26 mouse cellular contexts compared by ENCODE assay signal in genomic region chr6:23873812-23874211, GRCm38 (mm10). TPM values are rescaled to one million over a fixed set of nuclear protein-coding genes. Genes with fewer than 3 reads are reported as not detected.
DNase-seq lines count a peak whose midpoint lies in the region; ATAC-seq and TF ChIP-seq lines count a peak whose summit lies in the region.
"Had no signal": no experiment of that assay in that cellular context is flagged by ENCODE, and none has a peak within 500 bp of the region (broad histone marks: within the 10 kb centered on the region; RNA-seq: fewer than 3 reads in every experiment).

No protein-coding gene starts in this region.

- intact Hi-C loops in heart, postnatal 36 days (cut with DNase I), result no loop called here

- no peak overlapping the region for H3K4me3 ChIP-seq in hindbrain, postnatal 0 days (ENCODE audit: low read length)
- no peak overlapping the region for H3K4me3 ChIP-seq in hindbrain, embryonic 14.5 days (replicated peaks; ENCODE audit: low read length)
- H3K4me3 ChIP-seq: embryonic facial prominence, embryonic 13.5 days; erythroblast, embryonic 14.5 days; heart, embryonic 10.5 days; heart, embryonic 15.5 days; hindbrain, embryonic 12.5 days; kidney, embryonic 15.5 days; midbrain, embryonic 15.5 days had no signal

- H3K36me3 ChIP-seq in hindbrain, postnatal 0 days (ENCODE audit: insufficient read depth, low read length), result no peaks in the 10 kb centered on the region
- no peaks in the 10 kb centered on the region for H3K36me3 ChIP-seq in hindbrain, embryonic 14.5 days (replicated peaks; ENCODE audit: control insufficient read depth, insufficient read depth)
- H3K36me3 ChIP-seq: embryonic facial prominence, embryonic 13.5 days; heart, embryonic 10.5 days; heart, embryonic 15.5 days; hindbrain, embryonic 12.5 days; kidney, embryonic 15.5 days; midbrain, embryonic 15.5 days had no signal

- H3K4me1 ChIP-seq in hindbrain, postnatal 0 days (ENCODE audit: insufficient read depth, low read length), result no peaks in the 10 kb centered on the region
- H3K4me1 ChIP-seq in hindbrain, embryonic 14.5 days (replicated peaks; ENCODE audit: control insufficient read depth, insufficient read depth, low read length), result no peaks in the 10 kb centered on the region
- H3K4me1 ChIP-seq: embryonic facial prominence, embryonic 13.5 days; heart, embryonic 10.5 days; heart, embryonic 15.5 days; hindbrain, embryonic 12.5 days; kidney, embryonic 15.5 days had no signal

- TF ChIP-seq CTCF in hindbrain, postnatal 0 days (IDR thresholded peaks at IDR 0.05; ENCODE audit: low read depth), result no peak

- peak; percentile 69 for DNase-seq in hindbrain, postnatal 0 days (ENCODE audit: low spot score)
- DNase-seq in hindbrain, embryonic 14.5 days (ENCODE audit: low spot score), result no peak
- peak; percentile 81 for DNase-seq in cerebellum, adult 11 months
- peak; percentile 85 for DNase-seq in cerebellum, adult 8-10 months
- peak; percentile 87 to 89 for DNase-seq in cerebellum, postnatal 25 days
- DNase-seq in heart, postnatal 36 days, result no peak
- DNase-seq in embryo, embryonic 11 days, result no peak
- DNase-seq: adrenal gland, postnatal 36 days; gastrocnemius, postnatal 14 days; kidney, adult 18-20 months; kidney, postnatal 25 days; liver; lung, adult 2 months; lung, postnatal 14 days; right cerebral cortex, postnatal 25 days; thymus, adult 18-20 months; thymus, postnatal 25 days had no signal

- no peaks in the 10 kb centered on the region for H3K9me3 ChIP-seq in hindbrain, postnatal 0 days (ENCODE audit: low read length)
- H3K9me3 ChIP-seq in hindbrain, embryonic 14.5 days (ENCODE audit: control insufficient read depth, low read length), result no peaks in the 10 kb centered on the region
- H3K9me3 ChIP-seq: embryonic facial prominence, embryonic 13.5 days; heart, embryonic 10.5 days; heart, embryonic 15.5 days; hindbrain, embryonic 12.5 days; kidney, embryonic 15.5 days; midbrain, embryonic 15.5 days had no signal

- H3K27ac ChIP-seq in hindbrain, postnatal 0 days, result peak overlapping the region; percentile 38; the same call in 1 of the 2 replicates
- no peak overlapping the region for H3K27ac ChIP-seq in hindbrain, embryonic 14.5 days
- H3K27ac ChIP-seq: embryonic facial prominence, embryonic 13.5 days; heart, embryonic 10.5 days; heart, embryonic 15.5 days; hindbrain, embryonic 12.5 days; kidney, embryonic 15.5 days; liver, embryonic 14.5 days; midbrain, embryonic 15.5 days had no signal

- ATAC-seq in hindbrain, postnatal 0 days, result peak; percentile 72
- no peak for ATAC-seq in hindbrain, embryonic 14.5 days (ENCODE audit: low FRiP score)
- ATAC-seq: CD4-positive, CD25-positive, alpha-beta regulatory T cell, adult 4 months; midbrain, embryonic 15.5 days had no signal

- H3K9ac ChIP-seq in hindbrain, postnatal 0 days (replicated peaks; ENCODE audit: low read length), result no peak overlapping the region
- H3K9ac ChIP-seq in hindbrain, embryonic 14.5 days, result no peak overlapping the region
- H3K9ac ChIP-seq: embryonic facial prominence, embryonic 13.5 days; heart, embryonic 15.5 days; hindbrain, embryonic 12.5 days; kidney, embryonic 15.5 days; liver, embryonic 14.5 days; midbrain, embryonic 15.5 days had no signal

- no peak overlapping the region for H3K4me2 ChIP-seq in hindbrain, postnatal 0 days (ENCODE audit: low read depth, low read length)
- H3K4me2 ChIP-seq in hindbrain, embryonic 14.5 days (replicated peaks), result no peak overlapping the region
- H3K4me2 ChIP-seq: embryonic facial prominence, embryonic 13.5 days; heart, embryonic 15.5 days; hindbrain, embryonic 12.5 days; kidney, embryonic 15.5 days; midbrain, embryonic 15.5 days had no signal

- H3K27me3 ChIP-seq in hindbrain, postnatal 0 days (ENCODE audit: insufficient read depth, low read length), result no peaks in the 10 kb centered on the region
- no peaks in the 10 kb centered on the region for H3K27me3 ChIP-seq in hindbrain, embryonic 14.5 days (ENCODE audit: control insufficient read depth, insufficient read depth, low read length)
- H3K27me3 ChIP-seq: embryonic facial prominence, embryonic 13.5 days; heart, embryonic 15.5 days; hindbrain, embryonic 12.5 days; kidney, embryonic 15.5 days; midbrain, embryonic 15.5 days had no signal

- WGBS in hindbrain, postnatal 0 days, result 64% methylated on average over 4 of the region's 4 CpGs
- WGBS in hindbrain, embryonic 14.5 days, result 88% methylated on average over 4 of the region's 4 CpGs

RNA-seq across cellular contexts. Expression of gene Cadps2, which starts 34.6 kb away (rescaled TPM):
- 57.5 and 58.2 TPM in 2 replicates for total RNA-seq in hindbrain, postnatal 0 days (2014; rRNA removed)
- 15.9 and 19.6 TPM in 2 replicates for polyA plus RNA-seq in hindbrain, postnatal 0 days (2015; fragmentation: Nextera tagmentation; extraction: Ambion mirVana)
- 12.6 and 15.8 TPM in 2 replicates for polyA plus RNA-seq in hindbrain, embryonic 14.5 days (2014; fragmentation: Nextera tagmentation; extraction: Ambion mirVana)
- total RNA-seq in heart, postnatal 36 days (2021), result 1 to 10 TPM; 1.5 to 1.9 TPM
- polyA plus RNA-seq: CD4-positive, CD25-positive, alpha-beta regulatory T cell, adult 4 months; erythroblast, embryonic 14.5 days had no signal

Comparison
In these comparisons a context has a peak if more than half of its experiments do, and no peak if none do; other contexts are left out.
1. DNase-seq: peak in hindbrain, postnatal 0 days (single experiment), cerebellum, adult 11 months (single experiment), cerebellum, adult 8-10 months (single experiment) and cerebellum, postnatal 25 days (2 of 2); none in hindbrain, embryonic 14.5 days (single experiment), heart, postnatal 36 days (0 of 2) and embryo, embryonic 11 days (single experiment).
2. RNA of gene Cadps2, which starts 34.6 kb away (total RNA-seq): 57.5 to 58.2 TPM in hindbrain, postnatal 0 days; 1.5 to 1.9 TPM in heart, postnatal 36 days; every median in the first group is over 10 times any median in the second.